Mouse (Mus musculus): ENCODE results near the gene Cdkn3. TPM values are rescaled to one million over a fixed set of nuclear protein-coding genes. Genes with fewer than 3 reads are reported as not detected.

The Cdkn3 gene
- total and polyA plus RNA-seq, 3 experiments, result 16.0 to 27.8 (median 22.8) TPM

GRCm38 (mm10) chr14:46761186-46761585, 845 bp downstream of the Cdkn3 start:
- peaks cover 7 to 26% of the 10 kb centered on the region in 2 experiments for H3K36me3 ChIP-seq (replicated peaks in 1 of 2; ENCODE audit: control insufficient read depth in 1 of 2, insufficient read depth in 1 of 2, low read length in 1 of 2)
- H3K9me3 ChIP-seq (replicated peaks; ENCODE audit: low read length), result no peaks in the 10 kb centered on the region
- peak overlapping the region; percentile 52 for H3K4me2 ChIP-seq (ENCODE audit: insufficient read depth, low read depth, poor library complexity, severe bottlenecking)
- DNase-seq (ENCODE audit: extremely low read depth), result no peak
- TF ChIP-seq IRF4 (IDR thresholded peaks at IDR 0.05; ENCODE audit: low read depth, low read length) (no peak), ZC3H11A (IDR thresholded peaks at IDR 0.05; ENCODE audit: low read depth, low read length) (no peak), TBP (conservative IDR thresholded peaks at IDR 0.05; ENCODE audit: low read depth, low read length) (no peak), MAX (IDR thresholded peaks at IDR 0.05; ENCODE audit: low read length) (no peak), MEF2A (IDR thresholded peaks at IDR 0.05; ENCODE audit: borderline replicate concordance, low read depth, low read length) (no peak), ELF1 (IDR thresholded peaks at IDR 0.05; ENCODE audit: low read depth, low read length) (no peak), RAD21 (IDR thresholded peaks at IDR 0.05; ENCODE audit: low read depth, low read length) (no peak), POLR2AphosphoS2 (IDR thresholded peaks at IDR 0.05; ENCODE audit: low read depth, low read length) (no peak), E2F4 (IDR thresholded peaks at IDR 0.05; ENCODE audit: insufficient replicate concordance, low read depth, low read length) (no peak)
- dilution Hi-C loops (cut with MboI; ENCODE audit: extremely low pct_ligation_motif_present, extremely low pct_unique_long_range_greater_than_20kb, low sequenced_read_pairs) (no loop called here), in situ Hi-C loops (cut with MboI; ENCODE audit: low pct_ligation_motif_present, low pct_unique_long_range_greater_than_20kb, low sequenced_read_pairs) (no loop called here)
- no peaks in the 10 kb centered on the region for H3K27me3 ChIP-seq (replicated peaks)
- H3K27ac ChIP-seq (ENCODE audit: insufficient read depth, low read depth), result no peak overlapping the region
- no peaks in the 10 kb centered on the region for H3K79me2 ChIP-seq (replicated peaks; ENCODE audit: control insufficient read depth, extremely low read depth, insufficient read depth, poor library complexity, severe bottlenecking)
- H3K4me3 ChIP-seq (replicated peaks in 1 of 3; ENCODE audit: low read depth in 2 of 3, low read length in 2 of 3, poor library complexity in 1 of 3), result peak overlapping the region; percentile 86 to 97 (median 90)
- peak overlapping the region; percentile 76 for H3K9ac ChIP-seq (ENCODE audit: insufficient read depth, low read depth)
- H3K4me1 ChIP-seq (ENCODE audit: control insufficient read depth in 1 of 2, insufficient read depth in 2 of 2), result peaks cover 2 to 17% of the 10 kb centered on the region in 2 experiments; a peak in 3 of 4 replicates

GRCm38 (mm10) chr14:46767116-46767515, 6.8 kb downstream of the Cdkn3 start:
- peaks cover 0 to 1% of the 10 kb centered on the region in 2 experiments; a peak in 1 of 4 replicates for H3K4me1 ChIP-seq (ENCODE audit: control insufficient read depth in 1 of 2, insufficient read depth in 2 of 2)
- TF ChIP-seq RAD21 (IDR thresholded peaks at IDR 0.05; ENCODE audit: low read depth, low read length), result no peak
- no peak for TF ChIP-seq MAFK (IDR thresholded peaks at IDR 0.05; ENCODE audit: insufficient replicate concordance, low read length)
- TF ChIP-seq CHD1 (IDR thresholded peaks at IDR 0.05; ENCODE audit: low read depth, low read length), result no peak
- TF ChIP-seq ELF1 (IDR thresholded peaks at IDR 0.05; ENCODE audit: low read depth, low read length), result no peak
- no peak for TF ChIP-seq POLR2AphosphoS2 (IDR thresholded peaks at IDR 0.05; ENCODE audit: low read depth, low read length)
- no peak for TF ChIP-seq ZMIZ1 (IDR thresholded peaks at IDR 0.05; ENCODE audit: low read depth, low read length)
- no peak for TF ChIP-seq PAX5 (IDR thresholded peaks at IDR 0.05; ENCODE audit: low read length)
- no peak for TF ChIP-seq USF2 (conservative IDR thresholded peaks at IDR 0.05; ENCODE audit: low read depth, low read length)
- no peak for TF ChIP-seq ZKSCAN1 (IDR thresholded peaks at IDR 0.05; ENCODE audit: borderline replicate concordance, low read depth, low read length)
- TF ChIP-seq RCOR1 (conservative IDR thresholded peaks at IDR 0.05; ENCODE audit: low read depth, low read length), result no peak
- no peak for TF ChIP-seq MXI1 (IDR thresholded peaks at IDR 0.05; ENCODE audit: low read depth, low read length)
- TF ChIP-seq GABPA (IDR thresholded peaks at IDR 0.05; ENCODE audit: insufficient replicate concordance, low read depth, low read length), result no peak
- no peak for TF ChIP-seq TCF12 (IDR thresholded peaks at IDR 0.05; ENCODE audit: low read depth, low read length)
- TF ChIP-seq ETS1 (conservative IDR thresholded peaks at IDR 0.05; ENCODE audit: low read depth, low read length), result no peak
- no peak overlapping the region for H3K4me3 ChIP-seq (replicated peaks in 1 of 3; ENCODE audit: low read depth in 2 of 3, low read length in 2 of 3, poor library complexity in 1 of 3)
- H3K79me2 ChIP-seq (replicated peaks; ENCODE audit: control insufficient read depth, extremely low read depth, insufficient read depth, poor library complexity, severe bottlenecking), result no peaks in the 10 kb centered on the region
- no peak overlapping the region for H3K9ac ChIP-seq (ENCODE audit: insufficient read depth, low read depth)
- in situ Hi-C loops (cut with MboI; ENCODE audit: low pct_ligation_motif_present, low pct_unique_long_range_greater_than_20kb, low sequenced_read_pairs) (no loop called here), dilution Hi-C loops (cut with MboI; ENCODE audit: extremely low pct_ligation_motif_present, extremely low pct_unique_long_range_greater_than_20kb, low sequenced_read_pairs) (no loop called here)
- no peaks in the 10 kb centered on the region for H3K9me3 ChIP-seq (replicated peaks; ENCODE audit: low read length)
- H3K4me2 ChIP-seq (ENCODE audit: insufficient read depth, low read depth, poor library complexity, severe bottlenecking), result no peak overlapping the region
- no peak for DNase-seq (ENCODE audit: extremely low read depth)
- no peak overlapping the region for H3K27ac ChIP-seq (ENCODE audit: insufficient read depth, low read depth)
- peaks cover 44 to 78% of the 10 kb centered on the region in 2 experiments for H3K36me3 ChIP-seq (replicated peaks in 1 of 2; ENCODE audit: control insufficient read depth in 1 of 2, insufficient read depth in 1 of 2, low read length in 1 of 2)
- H3K27me3 ChIP-seq (replicated peaks), result no peaks in the 10 kb centered on the region
